Mouse (Mus musculus) c-Kit-positive CD71-negative TER-119-negative erythroid progenitor cells, embryonic 14.5 days (primary cell): ENCODE results near the gene Atp8a2.

Experiments
- DNase-seq: peaks from one replicate; pipeline ENCODE4 v3.0.0-alpha.2; 2013; ENCODE audit warnings: low read depth

The Atp8a2 gene

DNA sequence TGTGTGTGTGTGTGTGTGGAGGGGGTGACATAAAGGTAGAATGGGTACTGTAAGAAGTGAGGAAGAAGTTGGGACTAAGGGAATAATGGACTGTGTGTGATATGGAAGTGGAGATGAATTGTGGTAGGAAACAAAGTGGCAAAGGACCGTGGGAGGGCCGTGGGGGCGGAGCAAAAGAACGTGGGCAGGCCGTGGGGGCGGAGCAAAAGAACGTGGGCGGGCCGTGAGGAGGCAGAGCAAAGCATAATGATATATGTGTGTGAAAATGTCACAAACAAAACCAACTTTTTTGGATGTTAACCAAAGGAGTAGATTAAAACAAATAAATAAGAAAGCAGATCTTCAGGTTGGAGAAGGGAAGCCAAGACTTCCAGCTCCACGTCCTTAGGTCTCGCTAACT is 44.6 kb downstream of the Atp8a2 start:
- DNase-seq, result no peak

GRCm38 (mm10) chr14:60148893-60149292 is 48.1 kb downstream of the Atp8a2 start:
- no peak for DNase-seq

DNA sequence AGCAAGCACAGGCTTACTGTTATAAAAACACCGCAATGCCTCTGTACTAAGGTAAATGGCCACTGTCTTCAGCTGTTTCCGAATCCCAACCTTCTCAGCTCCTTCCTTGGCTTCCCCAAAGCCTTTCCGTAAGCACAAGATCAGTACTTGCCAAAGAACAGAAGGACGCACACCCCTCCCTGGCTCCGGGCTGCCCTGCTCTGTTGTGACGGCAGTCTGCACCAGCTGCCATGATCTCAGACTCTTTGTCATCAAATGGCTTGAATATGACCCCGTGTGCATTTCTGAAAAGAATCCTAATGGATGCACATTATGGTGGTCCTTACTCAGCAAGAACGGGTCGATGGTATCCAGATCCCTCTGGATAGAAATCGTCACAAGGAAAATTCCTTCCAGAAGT is 53.7 kb downstream of the Atp8a2 start:
- DNase-seq, result no peak

DNA sequence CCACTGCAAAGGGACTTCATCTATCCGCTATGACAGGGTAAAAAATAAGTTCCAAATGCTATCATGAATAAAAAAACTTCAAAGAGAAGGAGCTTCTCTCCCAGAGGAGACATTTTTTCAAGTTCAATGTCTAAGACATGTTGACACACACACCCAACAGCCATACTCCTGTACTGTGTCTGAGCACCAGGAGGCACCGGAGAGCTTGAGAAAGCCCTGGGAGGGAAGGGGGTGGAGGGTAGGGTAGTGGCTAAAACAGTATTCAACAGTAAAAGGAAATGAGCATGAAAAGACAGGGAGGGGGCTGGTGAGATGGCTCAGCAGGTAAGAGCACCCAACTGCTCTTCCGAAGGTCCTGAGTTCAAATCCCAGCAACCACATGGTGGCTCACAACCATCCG is 58.6 kb downstream of the Atp8a2 start:
- no peak for DNase-seq

DNA sequence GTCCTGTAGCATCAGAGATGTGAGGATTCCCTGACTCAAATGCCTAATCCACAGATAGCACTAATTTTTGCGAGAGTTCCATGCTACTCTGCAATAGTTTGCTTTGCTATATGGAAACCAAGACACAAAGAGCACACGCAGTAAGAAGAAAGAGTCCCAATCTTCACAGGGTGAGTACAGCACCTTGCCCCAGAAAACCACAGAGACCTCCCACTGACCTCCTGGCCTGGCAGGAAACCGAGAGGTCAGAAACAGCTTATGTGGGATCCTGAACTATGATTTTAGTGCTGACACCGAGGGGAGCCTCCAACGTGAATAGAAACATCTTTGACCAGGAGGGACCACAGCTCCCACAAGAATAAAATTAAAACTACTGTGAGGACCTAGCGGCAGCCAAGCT is 59.2 kb downstream of the Atp8a2 start:
- DNase-seq, result no peak

- no peak for DNase-seq
Observed at GRCm38 (mm10) chr14:60135801-60136200, 61.2 kb downstream of the Atp8a2 start.

DNA sequence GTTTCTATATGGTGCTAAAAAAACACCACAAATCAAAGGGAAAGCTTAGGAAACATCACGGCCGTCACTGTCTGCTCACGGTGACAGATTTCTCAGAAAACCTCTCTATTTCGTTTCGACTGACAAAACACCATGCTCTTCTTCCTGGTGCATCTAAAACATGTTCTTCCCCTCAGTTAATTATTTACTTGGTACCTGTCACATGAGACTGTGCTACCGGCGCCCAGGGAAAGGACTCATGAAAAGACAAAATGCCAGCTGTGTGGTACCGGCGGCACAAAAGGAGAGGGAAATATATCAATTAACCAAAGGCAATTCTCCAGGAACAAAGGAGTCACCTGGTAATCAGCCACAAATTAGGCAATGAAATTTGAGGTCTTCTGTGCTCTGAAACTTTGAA is 62.3 kb downstream of the Atp8a2 start:
- no peak for DNase-seq

DNA sequence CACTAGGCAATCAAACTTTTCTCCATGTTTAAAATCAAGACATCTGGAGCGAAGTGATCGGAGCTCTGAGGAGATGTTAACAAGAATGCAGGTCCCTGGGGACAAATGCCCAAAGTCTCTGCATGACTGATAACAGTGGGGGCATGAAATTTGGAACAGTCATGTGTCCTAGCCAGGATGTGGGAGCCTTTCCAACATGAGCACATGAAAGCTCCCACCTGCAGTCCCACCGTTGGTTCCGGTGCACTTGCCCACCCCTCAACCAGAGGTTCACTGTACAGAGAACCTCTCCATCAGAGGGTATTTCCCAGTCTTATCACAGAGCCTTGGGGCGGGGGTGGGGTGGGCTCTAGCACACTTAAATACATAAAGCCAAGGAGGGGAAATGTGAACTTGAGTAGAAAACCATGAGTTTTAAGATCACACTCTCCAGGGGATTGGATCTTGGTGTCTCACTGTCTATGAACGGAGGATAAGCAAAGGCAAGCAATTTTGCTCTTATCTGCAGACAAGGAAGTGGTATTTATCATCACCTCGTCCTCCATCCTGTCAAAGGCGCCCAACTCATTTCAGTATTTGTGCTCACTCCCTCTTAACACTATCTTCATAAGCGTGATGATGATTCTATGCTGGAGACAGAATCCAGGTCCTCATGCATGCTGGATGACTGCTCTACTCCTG is 65.6 kb downstream of the Atp8a2 start:
- no peak for DNase-seq

DNA sequence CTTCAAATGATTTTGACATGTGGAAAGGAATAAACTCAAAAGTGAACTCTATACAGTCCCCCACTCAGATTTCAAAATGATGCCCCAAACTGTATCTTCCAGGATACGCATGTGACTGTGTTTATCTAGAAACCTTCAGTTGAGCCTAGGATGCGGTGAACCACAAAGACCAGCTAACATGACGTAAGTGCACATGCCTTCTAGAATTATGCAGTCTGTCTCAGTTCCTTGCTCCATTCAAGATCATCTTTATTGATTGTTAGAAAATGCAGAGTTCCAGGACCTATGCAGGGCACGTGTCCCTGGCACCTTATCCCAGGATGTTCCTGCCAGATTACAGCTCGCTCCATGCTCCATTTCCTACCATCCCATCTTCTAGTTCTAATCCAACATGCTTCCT is 67.4 kb downstream of the Atp8a2 start:
- DNase-seq, result peak; percentile 37

GRCm38 (mm10) chr14:60125202-60125601 is 71.8 kb downstream of the Atp8a2 start:
- no peak for DNase-seq

DNA sequence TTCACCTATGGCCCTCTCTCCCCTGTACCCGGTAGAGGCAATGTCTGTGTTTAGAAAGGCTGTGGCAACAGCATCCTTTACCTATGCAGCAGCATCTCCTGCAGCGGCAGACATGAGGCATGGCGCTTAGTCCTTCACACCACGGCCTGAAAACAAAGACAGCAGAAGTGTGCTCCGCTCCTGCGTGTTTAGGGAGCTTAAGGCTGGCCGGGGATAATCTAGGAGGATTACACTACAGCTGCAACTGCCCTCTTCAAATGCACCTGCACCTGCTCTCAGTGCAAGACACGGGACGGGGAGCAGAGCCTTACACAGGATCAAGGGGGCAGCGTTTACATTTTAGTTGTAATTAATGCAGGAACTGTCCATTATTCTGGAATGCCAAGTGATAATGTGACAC is 75.4 kb downstream of the Atp8a2 start:
- DNase-seq, result no peak

- peak; percentile 19 for DNase-seq
Observed at GRCm38 (mm10) chr14:60117792-60118585, 79.0 kb downstream of the Atp8a2 start.

DNA sequence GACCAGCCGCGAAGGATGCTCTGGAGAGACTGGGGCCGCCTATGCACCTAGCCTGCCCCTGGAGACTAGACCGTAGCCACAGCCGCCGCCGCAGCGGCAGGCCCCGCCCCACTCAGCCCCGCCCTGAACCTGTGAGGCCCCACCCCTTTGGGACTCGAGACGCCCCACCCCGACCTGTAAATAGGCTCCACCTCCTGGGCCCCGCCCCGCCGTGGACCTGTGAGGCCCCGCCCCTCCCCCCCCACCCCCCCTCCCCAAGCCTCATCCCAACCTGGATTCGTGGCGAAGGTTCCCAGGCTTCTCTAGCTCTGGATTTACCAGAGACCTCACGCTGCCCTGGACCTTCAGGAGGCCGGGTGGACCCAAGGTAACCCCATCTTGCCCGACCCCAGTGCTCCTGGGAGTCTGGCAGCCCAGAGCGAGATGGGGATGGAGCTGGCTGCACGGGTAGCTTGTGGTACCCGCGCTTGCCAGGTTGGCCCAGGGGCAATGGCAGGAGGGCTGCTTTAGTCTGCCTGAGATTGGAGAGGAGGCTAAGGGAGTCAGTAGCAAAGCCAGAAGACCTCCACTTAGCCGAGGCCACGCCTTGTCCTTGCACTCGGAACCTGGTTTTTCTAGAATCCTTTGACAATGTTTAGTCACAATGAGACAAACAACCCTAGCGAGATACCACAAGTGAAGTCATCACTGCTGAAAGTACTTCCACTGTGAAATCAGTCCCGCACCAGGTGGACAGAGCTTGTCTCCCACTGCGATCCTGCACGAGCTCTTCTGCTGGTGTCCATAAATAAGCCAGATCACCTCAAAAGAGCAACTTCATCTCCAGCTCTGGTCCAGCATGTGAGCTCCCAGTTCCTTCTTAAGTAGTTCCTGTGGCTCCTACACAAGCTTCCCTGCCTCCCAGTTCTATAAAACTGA is 109.9 kb downstream of the Atp8a2 start:
- DNase-seq, result no peak

DNA sequence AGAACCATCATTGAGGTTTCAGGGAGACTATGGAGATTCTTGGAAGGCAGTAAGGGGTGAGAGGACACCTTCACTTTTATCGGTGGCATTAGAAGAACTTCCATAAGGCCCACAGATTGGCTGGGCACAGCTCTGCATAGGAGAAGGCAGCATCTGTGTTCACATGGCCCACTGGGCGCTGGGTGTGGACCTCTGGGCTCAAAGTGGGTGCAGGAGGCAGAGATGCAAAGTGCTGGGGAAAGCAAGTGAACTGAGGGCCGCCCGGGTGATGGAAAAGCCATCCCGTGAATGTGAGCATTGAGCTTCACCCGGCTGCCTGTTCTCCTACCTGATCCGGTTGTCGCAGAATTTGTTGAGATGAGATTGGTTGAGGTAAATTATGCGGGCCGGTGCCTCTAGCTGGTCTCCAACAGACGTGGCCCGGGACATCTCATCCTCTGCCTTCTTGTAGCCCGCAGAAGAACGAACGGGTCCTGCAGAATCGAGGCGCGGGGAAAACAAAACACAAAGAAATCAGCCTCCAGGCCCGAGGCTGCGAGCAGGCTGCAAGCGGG is 110.6 kb downstream of the Atp8a2 start:
- DNase-seq, result no peak

DNA sequence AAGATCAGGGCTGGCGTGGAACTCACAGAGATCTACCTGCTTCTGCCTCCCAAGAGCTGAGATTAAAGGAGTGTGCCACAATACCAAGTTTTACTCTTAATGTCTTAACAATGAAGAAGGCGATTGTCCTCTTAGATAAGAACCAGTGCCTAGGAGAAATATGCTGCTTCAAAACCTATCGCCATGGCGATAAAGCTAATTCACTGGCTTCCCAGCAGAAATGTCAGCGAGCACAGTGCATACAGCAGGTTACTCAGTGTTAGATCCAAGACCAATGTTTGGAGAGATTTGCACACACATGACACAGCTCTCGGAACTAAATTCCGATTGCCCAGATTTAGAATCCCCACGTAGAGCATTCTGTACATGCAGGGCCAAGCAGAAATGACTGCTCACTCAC is 114.2 kb downstream of the Atp8a2 start:
- no peak for DNase-seq

DNA sequence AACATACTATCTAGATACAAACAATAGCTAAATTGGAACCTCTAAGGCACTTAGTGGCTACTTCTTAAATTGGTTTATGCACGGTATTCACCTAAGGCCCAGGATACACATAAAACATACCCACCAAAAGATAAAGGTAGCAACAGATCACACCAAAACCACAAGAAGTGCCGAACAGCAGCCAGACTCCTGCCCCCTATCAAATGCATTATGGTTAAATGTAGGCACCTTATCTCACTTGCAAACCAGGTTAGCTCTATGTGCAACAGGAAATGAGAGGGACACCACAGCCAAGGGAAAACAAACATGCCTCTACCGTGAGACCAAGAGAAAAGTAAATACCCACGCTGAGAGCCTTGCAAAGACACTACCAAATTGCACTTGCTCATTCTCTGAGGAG is 124.5 kb downstream of the Atp8a2 start:
- no peak for DNase-seq

DNA sequence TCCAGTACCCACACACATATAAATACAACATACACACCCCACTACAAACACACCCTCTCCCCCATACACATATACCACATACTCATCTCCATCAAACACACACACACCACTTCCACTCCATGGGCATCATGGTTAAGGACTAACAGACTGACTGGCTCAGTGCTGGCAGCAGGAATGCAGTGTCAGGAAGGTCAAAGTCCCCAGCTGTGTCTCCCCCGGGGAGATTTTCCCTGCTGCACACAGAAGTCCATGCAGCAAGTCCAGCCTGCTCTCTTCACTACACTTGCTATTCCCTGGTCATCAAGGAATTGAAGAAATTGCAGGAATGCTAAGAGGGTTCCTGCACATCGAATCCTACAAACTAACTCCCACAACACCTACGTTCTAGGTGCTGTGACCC is 131.8 kb downstream of the Atp8a2 start:
- no peak for DNase-seq

GRCm38 (mm10) chr14:60061023-60061422 is 136.0 kb downstream of the Atp8a2 start:
- no peak for DNase-seq

GRCm38 (mm10) chr14:60058867-60059266 is 138.1 kb downstream of the Atp8a2 start:
- DNase-seq, result no peak

DNA sequence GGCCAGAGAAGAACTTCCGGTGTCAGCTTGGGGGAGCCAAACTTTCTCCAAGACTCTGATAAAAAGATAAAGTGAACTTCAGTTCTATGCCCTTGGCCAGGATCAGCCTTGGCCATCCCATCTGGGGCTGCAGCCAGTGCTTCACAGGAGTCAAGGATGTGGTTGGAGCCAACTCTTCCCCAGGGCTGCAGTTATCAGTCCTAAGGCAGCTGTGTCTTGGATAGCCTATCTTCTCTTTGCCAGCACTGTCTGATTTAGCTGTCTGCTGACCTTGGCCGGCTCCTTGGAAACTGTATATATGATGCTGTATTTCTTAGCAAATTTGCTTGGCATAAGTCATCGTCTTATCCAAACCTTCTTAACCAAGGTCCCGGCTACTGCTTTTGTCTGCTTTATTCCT is 141.7 kb downstream of the Atp8a2 start:
- DNase-seq, result no peak

GRCm38 (mm10) chr14:60030666-60031065 is 166.3 kb downstream of the Atp8a2 start:
- DNase-seq, result no peak

GRCm38 (mm10) chr14:60027139-60027538 is 169.8 kb downstream of the Atp8a2 start:
- DNase-seq, result no peak
